ENCODE assay signal across 18 mouse cellular contexts in the genomic region with DNA sequence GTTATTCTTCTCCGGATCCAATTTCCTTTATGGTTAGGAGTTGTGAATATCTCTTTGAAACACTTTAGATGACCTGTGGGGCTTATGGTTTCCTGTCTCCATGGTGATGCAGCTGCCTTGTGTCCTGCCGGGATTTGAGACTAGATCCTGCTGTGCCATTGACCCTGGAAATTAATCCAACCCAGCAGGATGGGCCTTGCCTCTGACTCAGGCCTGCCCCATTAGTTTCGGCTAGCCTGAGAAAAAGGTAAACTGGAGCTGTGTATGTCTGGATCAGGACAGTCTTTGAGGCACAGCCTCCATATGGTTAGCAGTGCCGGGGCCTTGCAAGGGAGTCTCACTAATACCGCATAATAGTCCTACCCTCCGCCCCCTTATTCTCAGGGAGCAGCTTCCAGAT. TPM values are rescaled to one million over a fixed set of nuclear protein-coding genes. Genes with fewer than 3 reads are reported as not detected.
DNase-seq lines count a peak whose midpoint lies in the region; ATAC-seq lines count a peak whose summit lies in the region.
"Had no signal": no experiment of that assay in that cellular context is flagged by ENCODE, and none has a peak within 500 bp of the region (broad histone marks: within the 10 kb centered on the region; RNA-seq: fewer than 3 reads in every experiment).

No protein-coding gene starts in this region.

- ATAC-seq in hindbrain, embryonic 12.5 days (ENCODE audit: low FRiP score) = no peak
- peak; percentile 7; the same call in 1 of the 2 replicates for ATAC-seq in midbrain, embryonic 15.5 days (replicated peaks)
- ATAC-seq: liver, postnatal 0 days had no signal

- WGBS in hindbrain, embryonic 10.5 days = 12% methylated on average over 6 of the region's 6 CpGs
- 16% methylated on average over 6 of the region's 6 CpGs for WGBS in hindbrain, embryonic 12.5 days
- 18% methylated on average over 6 of the region's 6 CpGs for WGBS in embryonic facial prominence, embryonic 10.5 days
- WGBS in midbrain, embryonic 15.5 days = 14% methylated on average over 6 of the region's 6 CpGs

- H3K4me3 ChIP-seq in hindbrain, embryonic 10.5 days = peak overlapping the region; percentile 18
- no peak overlapping the region for H3K4me3 ChIP-seq in hindbrain, embryonic 12.5 days
- peak overlapping the region; percentile 86; the same call in 1 of the 2 replicates for H3K4me3 ChIP-seq in embryonic facial prominence, embryonic 10.5 days
- no peak overlapping the region for H3K4me3 ChIP-seq in midbrain, embryonic 15.5 days
- H3K4me3 ChIP-seq: heart, adult 2 months had no signal

- no peak overlapping the region for H3K9ac ChIP-seq in hindbrain, embryonic 12.5 days
- H3K9ac ChIP-seq in midbrain, embryonic 15.5 days = no peak overlapping the region
- H3K9ac ChIP-seq: liver, postnatal 0 days had no signal

- peaks cover 37% of the 10 kb centered on the region for H3K4me1 ChIP-seq in hindbrain, embryonic 10.5 days (replicated peaks)
- H3K4me1 ChIP-seq in hindbrain, embryonic 12.5 days = peaks cover 21% of the 10 kb centered on the region
- peaks cover 26% of the 10 kb centered on the region for H3K4me1 ChIP-seq in embryonic facial prominence, embryonic 10.5 days
- peaks cover 21% of the 10 kb centered on the region for H3K4me1 ChIP-seq in midbrain, embryonic 15.5 days

- no peaks in the 10 kb centered on the region for H3K36me3 ChIP-seq in hindbrain, embryonic 10.5 days
- H3K36me3 ChIP-seq in hindbrain, embryonic 12.5 days = no peaks in the 10 kb centered on the region
- no peaks in the 10 kb centered on the region for H3K36me3 ChIP-seq in embryonic facial prominence, embryonic 10.5 days (replicated peaks)
- H3K36me3 ChIP-seq in midbrain, embryonic 15.5 days (replicated peaks) = no peaks in the 10 kb centered on the region

- DNase-seq in hindbrain, embryonic 10.5 days (ENCODE audit: low spot score) = peak; percentile 52
- DNase-seq in R1 (ENCODE audit: low read depth, low spot score) = peak; percentile 86
- peak; percentile 36 for DNase-seq in embryonic facial prominence, embryonic 10.5 days (ENCODE audit: low spot score)
- no peak for DNase-seq in ovary, postnatal 14 days (ENCODE audit: low spot score)
- no peak for DNase-seq in right cerebral cortex, postnatal 14 days
- DNase-seq in cerebellum, postnatal 36 days = no peak
- DNase-seq: adrenal gland, postnatal 25 days; B cell, adult 2 months; cerebellum, postnatal 25 days; heart, adult 2 months; heart, postnatal 10 days; kidney, postnatal 4 days; liver, postnatal 0 days; lung, postnatal 4 days; spleen, adult 18-20 months; thymus, postnatal 4 days had no signal

- no peak overlapping the region for H3K4me2 ChIP-seq in hindbrain, embryonic 12.5 days (replicated peaks)
- H3K4me2 ChIP-seq in midbrain, embryonic 15.5 days = peak overlapping the region; percentile 99; the same call in 1 of the 2 replicates

- peaks cover 67% of the 10 kb centered on the region for H3K27me3 ChIP-seq in hindbrain, embryonic 10.5 days (ENCODE audit: insufficient read depth, poor library complexity, severe bottlenecking)
- peaks cover 54% of the 10 kb centered on the region for H3K27me3 ChIP-seq in hindbrain, embryonic 12.5 days
- H3K27me3 ChIP-seq in embryonic facial prominence, embryonic 10.5 days (replicated peaks; ENCODE audit: low read depth, poor library complexity, severe bottlenecking) = peaks cover 79% of the 10 kb centered on the region
- peaks cover 24% of the 10 kb centered on the region for H3K27me3 ChIP-seq in midbrain, embryonic 15.5 days (replicated peaks)

- no peaks in the 10 kb centered on the region for H3K9me3 ChIP-seq in hindbrain, embryonic 10.5 days
- H3K9me3 ChIP-seq in hindbrain, embryonic 12.5 days (replicated peaks) = no peaks in the 10 kb centered on the region
- no peaks in the 10 kb centered on the region for H3K9me3 ChIP-seq in embryonic facial prominence, embryonic 10.5 days
- H3K9me3 ChIP-seq in midbrain, embryonic 15.5 days = no peaks in the 10 kb centered on the region

- no peak overlapping the region for H3K27ac ChIP-seq in hindbrain, embryonic 10.5 days
- H3K27ac ChIP-seq in hindbrain, embryonic 12.5 days = no peak overlapping the region
- H3K27ac ChIP-seq in embryonic facial prominence, embryonic 10.5 days (replicated peaks) = no peak overlapping the region
- no peak overlapping the region for H3K27ac ChIP-seq in midbrain, embryonic 15.5 days
- H3K27ac ChIP-seq: heart, adult 2 months had no signal

RNA-seq across cellular contexts. Expression of a gene that starts 1.9 kb away (rescaled TPM):
- 2.5 and 3.6 TPM in 2 replicates for polyA plus RNA-seq in hindbrain, embryonic 10.5 days (2016; fragmentation: Nextera tagmentation; extraction: Ambion mirVana)
- polyA plus RNA-seq in hindbrain, embryonic 12.5 days (2016; fragmentation: Nextera tagmentation; extraction: Ambion mirVana) = 2.3 and 3.4 TPM in 2 replicates
- 3.1 and 3.4 TPM in 2 replicates for polyA plus RNA-seq in embryonic facial prominence, embryonic 10.5 days (2016; fragmentation: Nextera tagmentation; extraction: Ambion mirVana)
- 1.8 and 2.9 TPM in 2 replicates for polyA plus RNA-seq in midbrain, embryonic 15.5 days (2015; fragmentation: Nextera tagmentation; extraction: Ambion mirVana)

RNA-seq across cellular contexts. Expression of a gene that starts 36.4 kb away (rescaled TPM):
- 3.8 and 4.1 TPM in 2 replicates for polyA plus RNA-seq in hindbrain, embryonic 10.5 days (2016; fragmentation: Nextera tagmentation; extraction: Ambion mirVana)
- 6.6 and 7.5 TPM in 2 replicates for polyA plus RNA-seq in hindbrain, embryonic 12.5 days (2016; fragmentation: Nextera tagmentation; extraction: Ambion mirVana)
- polyA plus RNA-seq in embryonic facial prominence, embryonic 10.5 days (2016; fragmentation: Nextera tagmentation; extraction: Ambion mirVana) = 4.3 and 4.8 TPM in 2 replicates
- polyA plus RNA-seq in midbrain, embryonic 15.5 days (2015; fragmentation: Nextera tagmentation; extraction: Ambion mirVana) = 5.2 and 5.3 TPM in 2 replicates

Comparison
In these comparisons a context has a peak if more than half of its experiments do, and no peak if none do; other contexts are left out.
1. H3K4me3 ChIP-seq: peak in hindbrain, embryonic 10.5 days (single experiment) and embryonic facial prominence, embryonic 10.5 days (single experiment); none in hindbrain, embryonic 12.5 days (single experiment) and midbrain, embryonic 15.5 days (single experiment).
2. DNase-seq: peak in hindbrain, embryonic 10.5 days (single experiment), R1 (single experiment) and embryonic facial prominence, embryonic 10.5 days (single experiment); none in ovary, postnatal 14 days (single experiment), right cerebral cortex, postnatal 14 days (single experiment) and cerebellum, postnatal 36 days (0 of 2).